Mouse (Mus musculus): Measurements from ENCODE around the gene Nipal3. TPM values are rescaled to one million over a fixed set of nuclear protein-coding genes. Genes with fewer than 3 reads are reported as not detected.

Gene Nipal3
- polyA plus RNA-seq, 1 experiment from 2014 or later: 6.8 TPM

- WGBS: 34% methylated on average over 18 of the region's 18 CpGs
- Histone ChIP-seq H3K9me3 (replicated peaks; ENCODE audit: low read length) (no peaks in the 10 kb centered on the region), H3K27me3 (ENCODE audit: insufficient read depth, low read length) (no peaks in the 10 kb centered on the region), H3K9ac (ENCODE audit: low read depth, low read length) (no peak overlapping the region), H3K27ac (peak overlapping the region; percentile 48; the same call in 1 of the 2 replicates), H3K4me3 (replicated peaks; ENCODE audit: low read depth, low read length) (no peak overlapping the region), H3K4me1 (replicated peaks; ENCODE audit: insufficient read depth, low read length) (peaks cover 16% of the 10 kb centered on the region; the same call in 1 of the 2 replicates), H3K4me2 (ENCODE audit: low read length) (peak overlapping the region; percentile 25), H3K36me3 (ENCODE audit: insufficient read depth, low read length) (0 out of 2 replicates have a peak, but pooled peaks cover 3% of the 10 kb centered on the region)
- ATAC-seq (replicated peaks; ENCODE audit: low FRiP score, low read depth): no peak
- DNase-seq (ENCODE audit: low spot score): peak; percentile 44
- TF ChIP-seq CTCF (IDR thresholded peaks at IDR 0.05; ENCODE audit: low read depth): no peak
These were observed 43.4 kb downstream of the Nipal3 start for GRCm38 (mm10) chr4:135451360-135452015.

GRCm38 (mm10) chr4:135442473-135442872, 52.4 kb downstream of the Nipal3 start:
- Histone ChIP-seq H3K9me3 (replicated peaks; ENCODE audit: low read length) (no peaks in the 10 kb centered on the region), H3K4me3 (replicated peaks; ENCODE audit: low read depth, low read length) (no peak overlapping the region), H3K36me3 (ENCODE audit: insufficient read depth, low read length) (no peaks in the 10 kb centered on the region), H3K27me3 (ENCODE audit: insufficient read depth, low read length) (no peaks in the 10 kb centered on the region), H3K4me2 (ENCODE audit: low read length) (no peak overlapping the region), H3K9ac (ENCODE audit: low read depth, low read length) (no peak overlapping the region), H3K27ac (no peak overlapping the region), H3K4me1 (replicated peaks; ENCODE audit: insufficient read depth, low read length) (no peaks in the 10 kb centered on the region)
- ATAC-seq (replicated peaks; ENCODE audit: low FRiP score, low read depth): no peak
- TF ChIP-seq CTCF (IDR thresholded peaks at IDR 0.05; ENCODE audit: low read depth): no peak
- DNase-seq (ENCODE audit: low spot score): no peak
- 71% methylated on average over 5 of the region's 5 CpGs for WGBS

GRCm38 (mm10) chr4:135439904-135440522, 54.8 kb downstream of the Nipal3 start:
- Histone ChIP-seq H3K9ac (ENCODE audit: low read depth, low read length) (no peak overlapping the region), H3K4me3 (replicated peaks; ENCODE audit: low read depth, low read length) (no peak overlapping the region), H3K9me3 (replicated peaks; ENCODE audit: low read length) (no peaks in the 10 kb centered on the region), H3K27ac (peak overlapping the region; percentile 51; the same call in 1 of the 2 replicates), H3K4me1 (replicated peaks; ENCODE audit: insufficient read depth, low read length) (no peaks in the 10 kb centered on the region), H3K27me3 (ENCODE audit: insufficient read depth, low read length) (no peaks in the 10 kb centered on the region), H3K36me3 (ENCODE audit: insufficient read depth, low read length) (no peaks in the 10 kb centered on the region), H3K4me2 (ENCODE audit: low read length) (no peak overlapping the region)
- TF ChIP-seq CTCF (IDR thresholded peaks at IDR 0.05; ENCODE audit: low read depth): peak; percentile 80
- 56% methylated on average over 9 of the region's 9 CpGs for WGBS
- ATAC-seq (replicated peaks; ENCODE audit: low FRiP score, low read depth): no peak
- peak; percentile 46 for DNase-seq (ENCODE audit: low spot score)

DNA sequence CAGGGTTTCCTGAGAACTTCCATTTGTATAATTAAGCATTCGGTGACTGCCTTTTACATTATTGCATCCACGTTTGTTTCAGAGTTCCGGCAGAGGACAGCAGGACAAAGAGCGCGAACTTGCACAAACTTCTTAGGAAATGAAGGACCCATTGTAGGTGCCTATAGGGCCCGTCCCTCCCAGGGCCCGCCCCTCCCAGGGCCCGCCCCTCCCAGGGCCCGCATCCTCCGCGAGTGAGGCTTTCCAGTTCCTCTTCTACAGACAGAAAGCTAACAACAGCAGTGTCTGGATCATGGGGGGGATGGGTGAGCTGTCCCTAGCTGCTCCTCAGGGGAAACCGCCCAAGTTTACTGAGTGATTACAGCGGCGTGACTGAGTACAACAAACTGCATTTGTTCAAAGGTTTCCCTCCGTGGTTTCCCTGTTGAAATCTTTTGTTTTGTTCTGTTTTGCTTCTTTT, 55.6 kb downstream of the Nipal3 start:
- Histone ChIP-seq H3K4me1 (replicated peaks; ENCODE audit: insufficient read depth, low read length) (0 out of 2 replicates have a peak, but pooled peaks cover 3% of the 10 kb centered on the region), H3K9me3 (replicated peaks; ENCODE audit: low read length) (no peaks in the 10 kb centered on the region), H3K27ac (peak overlapping the region; percentile 51), H3K36me3 (ENCODE audit: insufficient read depth, low read length) (no peaks in the 10 kb centered on the region), H3K4me2 (ENCODE audit: low read length) (peak overlapping the region; percentile 45), H3K4me3 (replicated peaks; ENCODE audit: low read depth, low read length) (0 out of 2 replicates have a peak overlapping the region, but pooled peaks have one; percentile 8), H3K9ac (ENCODE audit: low read depth, low read length) (0 out of 2 replicates have a peak overlapping the region, but pooled peaks have one; percentile 20), H3K27me3 (ENCODE audit: insufficient read depth, low read length) (no peaks in the 10 kb centered on the region)
- DNase-seq (ENCODE audit: low spot score) (peak; percentile 87), ATAC-seq (replicated peaks; ENCODE audit: low FRiP score, low read depth) (peak; percentile 83)
- TF ChIP-seq CTCF (IDR thresholded peaks at IDR 0.05; ENCODE audit: low read depth): 0 out of 2 replicates have a peak, but pooled peaks have one; percentile 2
- WGBS: 2% methylated on average over 15 of the region's 15 CpGs

- DNase-seq (ENCODE audit: low spot score): no peak
These were observed 56.9 kb downstream of the Nipal3 start for GRCm38 (mm10) chr4:135437924-135438323.

GRCm38 (mm10) chr4:135436291-135436690, 58.5 kb downstream of the Nipal3 start:
- Histone ChIP-seq H3K4me2 (ENCODE audit: low read length) (no peak overlapping the region), H3K27me3 (ENCODE audit: insufficient read depth, low read length) (no peaks in the 10 kb centered on the region), H3K4me3 (replicated peaks; ENCODE audit: low read depth, low read length) (no peak overlapping the region), H3K36me3 (ENCODE audit: insufficient read depth, low read length) (no peaks in the 10 kb centered on the region), H3K9ac (ENCODE audit: low read depth, low read length) (no peak overlapping the region), H3K9me3 (replicated peaks; ENCODE audit: low read length) (no peaks in the 10 kb centered on the region), H3K27ac (no peak overlapping the region), H3K4me1 (replicated peaks; ENCODE audit: insufficient read depth, low read length) (0 out of 2 replicates have a peak, but pooled peaks cover 3% of the 10 kb centered on the region)
- DNase-seq (ENCODE audit: low spot score): peak; percentile 34
- 59% methylated on average over 13 of the region's 13 CpGs for WGBS
- TF ChIP-seq CTCF (IDR thresholded peaks at IDR 0.05; ENCODE audit: low read depth): no peak
- ATAC-seq (replicated peaks; ENCODE audit: low FRiP score, low read depth): no peak

More at GRCm38 (mm10) chr4:135437924-135438323, 56.9 kb downstream of the Nipal3 start:
- Histone ChIP-seq H3K36me3 (ENCODE audit: insufficient read depth, low read length) (no peaks in the 10 kb centered on the region), H3K9me3 (replicated peaks; ENCODE audit: low read length) (no peaks in the 10 kb centered on the region), H3K27me3 (ENCODE audit: insufficient read depth, low read length) (no peaks in the 10 kb centered on the region), H3K4me3 (replicated peaks; ENCODE audit: low read depth, low read length) (no peak overlapping the region), H3K9ac (ENCODE audit: low read depth, low read length) (no peak overlapping the region), H3K4me1 (replicated peaks; ENCODE audit: insufficient read depth, low read length) (0 out of 2 replicates have a peak, but pooled peaks cover 3% of the 10 kb centered on the region), H3K27ac (no peak overlapping the region), H3K4me2 (ENCODE audit: low read length) (no peak overlapping the region)
- TF ChIP-seq CTCF (IDR thresholded peaks at IDR 0.05; ENCODE audit: low read depth): no peak
- ATAC-seq (replicated peaks; ENCODE audit: low FRiP score, low read depth): no peak
